Mouse (Mus musculus): ENCODE results near the gene Olfr370.
A peak's percentile ranks its signal among the peaks of the same experiment; 100 is the strongest.
"Not testable (repeated sequence)": the region's sequence is repeated elsewhere in the genome, so short reads cannot be mapped to it uniquely, and the experiment has no call there.

The Olfr370 gene

GRCm38 (mm10) chr8:83535736-83536135, at the start of gene Olfr370:
Gene Olfr370 (plus strand): TSS chr8:83535780.
- no peak for DNase-seq

- no peak for DNase-seq
Observed at GRCm38 (mm10) chr8:83511696-83512095, 23.9 kb upstream of the Olfr370 start.

- no peak for DNase-seq
Observed at GRCm38 (mm10) chr8:83520432-83520831, 15.1 kb upstream of the Olfr370 start.

- not testable (repeated sequence) for DNase-seq
Observed at GRCm38 (mm10) chr8:83520907-83521306, 14.7 kb upstream of the Olfr370 start.

GRCm38 (mm10) chr8:83521310-83521709, 14.3 kb upstream of the Olfr370 start:
- no peak for DNase-seq

- no peak for DNase-seq
Observed at GRCm38 (mm10) chr8:83534802-83535201, 778 bp upstream of the Olfr370 start.

GRCm38 (mm10) chr8:83562669-83563068, 27.1 kb downstream of the Olfr370 start:
- DNase-seq = no peak

- no peak for DNase-seq
Observed at GRCm38 (mm10) chr8:83563246-83563645, 27.7 kb downstream of the Olfr370 start.

- DNase-seq = peak; percentile 14
Observed at GRCm38 (mm10) chr8:83565731-83566375, 30.3 kb downstream of the Olfr370 start.

GRCm38 (mm10) chr8:83566469-83567395, 31.2 kb downstream of the Olfr370 start, which contains the start of gene Ndufb7:
Gene Ndufb7 (plus strand): TSS chr8:83566671.
- peak; percentile 97 for DNase-seq

- DNase-seq = no peak
Observed at GRCm38 (mm10) chr8:83567668-83568067, 32.1 kb downstream of the Olfr370 start.

- no peak for DNase-seq
Observed at GRCm38 (mm10) chr8:83568128-83568527, 32.5 kb downstream of the Olfr370 start.

- DNase-seq = no peak
Observed at GRCm38 (mm10) chr8:83568755-83569154, 33.2 kb downstream of the Olfr370 start.

- no peak for DNase-seq
Observed at GRCm38 (mm10) chr8:83569165-83569564, 33.6 kb downstream of the Olfr370 start.

- DNase-seq = no peak
Observed at GRCm38 (mm10) chr8:83570272-83571000, 34.9 kb downstream of the Olfr370 start.

GRCm38 (mm10) chr8:83571001-83571340, 35.4 kb downstream of the Olfr370 start:
- not testable (repeated sequence) for DNase-seq

GRCm38 (mm10) chr8:83571791-83572190, 36.2 kb downstream of the Olfr370 start:
- no peak for DNase-seq

- DNase-seq = no peak
Observed at GRCm38 (mm10) chr8:83572246-83572812, 36.7 kb downstream of the Olfr370 start.

GRCm38 (mm10) chr8:83573140-83573875, 37.7 kb downstream of the Olfr370 start:
- DNase-seq = peak; percentile 20

- peak; percentile 34 for DNase-seq
Observed at GRCm38 (mm10) chr8:83574631-83575315, 39.2 kb downstream of the Olfr370 start.

All from kidney, adult 18-20 months (tissue).